Mouse (Mus musculus) kidney, postnatal 4 days (tissue): Measurements from ENCODE around the gene Rabl6.
A peak's percentile ranks its signal among the peaks of the same experiment; 100 is the strongest.
"Not testable (repeated sequence)": the region's sequence is repeated elsewhere in the genome, so short reads cannot be mapped to it uniquely, and the experiment has no call there.

Experiments used
- DNase-seq, 2 experiments: peaks; one replicate each; pipeline ENCODE4 v3.0.0; 2021; ENCODE audit warnings: mixed read lengths in 2 of 2

The Rabl6 gene

DNA sequence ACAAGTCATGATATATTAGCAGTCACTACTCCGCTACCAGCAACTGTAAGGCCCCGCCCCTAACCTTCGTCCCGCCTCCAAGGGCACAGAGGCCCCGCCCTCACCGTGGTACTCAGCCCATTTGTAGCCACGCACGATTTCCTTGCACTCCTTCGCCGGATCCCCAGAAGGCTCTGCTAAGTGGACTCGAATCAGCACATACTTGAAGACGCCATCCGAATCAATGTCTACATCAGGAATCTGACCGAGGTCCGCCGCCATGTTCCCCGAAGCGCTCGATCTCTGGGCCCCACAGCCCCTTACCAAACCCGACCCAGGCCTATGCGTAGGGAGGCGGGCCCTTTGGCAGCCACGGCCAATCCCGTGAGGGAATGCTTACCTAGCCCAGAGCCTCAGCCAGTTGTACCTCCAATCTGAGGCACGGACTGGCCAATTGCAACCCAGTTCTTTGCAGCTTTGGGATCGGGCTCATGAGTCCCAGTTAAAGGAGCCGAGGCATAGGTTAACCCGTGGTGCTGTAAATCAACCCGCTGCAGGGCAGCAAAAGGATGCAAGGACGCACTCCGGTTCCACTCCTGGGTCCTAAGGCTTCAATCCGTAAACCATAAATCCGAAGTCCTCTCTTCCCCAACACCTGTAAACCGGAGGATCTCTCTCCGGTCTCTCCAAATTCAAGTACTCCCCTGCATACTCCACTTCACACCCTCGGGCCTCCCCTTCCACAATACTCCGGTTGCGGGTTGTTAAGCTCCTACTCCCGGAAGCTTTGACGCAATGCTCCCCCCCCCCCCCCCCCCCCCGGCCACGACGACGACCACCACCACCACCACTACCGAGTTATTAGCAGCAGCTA, 33.5 kb downstream of the Rabl6 start, which contains the start of the genes Mamdc4 and Phpt1:
Mamdc4 (minus strand) TSS at position 267 of the 853 bp plus-strand sequence.
Phpt1 (minus strand) TSS at position 646 of the 853 bp plus-strand sequence.
- peak; percentile 97 for DNase-seq

GRCm38 (mm10) chr2:25574136-25574535, 34.2 kb downstream of the Rabl6 start:
- DNase-seq = no peak

DNA sequence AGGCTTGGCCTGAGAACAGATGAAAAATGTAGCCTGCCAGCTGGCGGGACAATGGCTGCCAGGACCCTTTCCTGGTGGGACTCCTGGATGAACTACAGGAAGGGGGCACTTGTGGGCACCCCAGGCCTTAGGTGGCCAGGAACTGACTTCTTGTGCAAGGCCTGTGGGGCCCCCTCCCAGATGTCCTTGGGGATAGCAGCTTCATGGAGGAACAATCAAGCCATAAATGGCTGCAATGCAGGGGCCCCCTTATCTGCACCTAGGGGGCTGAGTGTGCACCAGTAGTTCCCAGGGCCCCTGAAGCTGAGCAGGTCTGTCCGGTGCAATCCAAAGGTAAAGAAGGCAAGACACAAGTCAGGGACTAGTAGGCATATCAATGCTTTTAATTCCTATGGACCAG, 35.3 kb downstream of the Rabl6 start:
- DNase-seq = no peak

DNA sequence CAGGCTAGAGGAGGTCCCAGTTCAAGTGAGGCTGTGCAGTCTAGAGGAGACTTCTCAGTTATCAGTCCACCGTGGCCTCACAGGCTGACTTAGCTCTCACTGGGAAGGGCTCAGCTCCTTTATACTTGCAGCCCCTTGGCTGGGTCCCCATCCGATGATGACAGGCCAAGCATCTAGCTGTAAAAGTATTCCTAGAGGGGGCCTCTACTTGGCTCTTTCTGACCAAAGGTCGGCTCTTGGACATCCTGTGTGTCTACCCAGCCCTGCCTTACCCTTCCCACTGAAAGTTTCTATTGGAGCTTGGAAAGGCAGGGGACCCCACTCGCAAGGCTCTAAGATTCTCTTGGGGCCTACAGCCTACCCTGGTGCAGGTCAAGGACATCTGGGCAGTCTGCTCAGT, 37.1 kb downstream of the Rabl6 start:
- DNase-seq = no peak

DNA sequence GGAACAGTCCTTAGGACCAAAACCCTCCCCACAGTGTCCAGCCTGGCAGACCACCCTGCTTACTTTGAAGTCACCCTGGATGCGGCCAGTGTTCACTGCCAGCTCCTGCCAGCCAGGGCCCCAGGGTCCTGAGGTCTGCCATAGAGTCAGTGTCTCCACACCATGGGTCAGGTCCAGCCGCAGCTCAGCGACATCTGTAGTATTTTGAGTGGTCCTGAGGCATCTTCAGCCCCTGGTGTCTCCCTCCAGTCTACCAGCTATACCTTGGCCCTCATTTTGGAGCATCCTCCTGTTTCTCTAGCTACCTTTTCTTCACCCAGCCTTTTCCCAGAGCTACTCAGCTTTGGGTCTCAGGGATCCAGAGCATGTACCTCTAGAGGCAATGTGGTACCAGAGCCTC, 39.0 kb downstream of the Rabl6 start:
- no peak for DNase-seq

DNA sequence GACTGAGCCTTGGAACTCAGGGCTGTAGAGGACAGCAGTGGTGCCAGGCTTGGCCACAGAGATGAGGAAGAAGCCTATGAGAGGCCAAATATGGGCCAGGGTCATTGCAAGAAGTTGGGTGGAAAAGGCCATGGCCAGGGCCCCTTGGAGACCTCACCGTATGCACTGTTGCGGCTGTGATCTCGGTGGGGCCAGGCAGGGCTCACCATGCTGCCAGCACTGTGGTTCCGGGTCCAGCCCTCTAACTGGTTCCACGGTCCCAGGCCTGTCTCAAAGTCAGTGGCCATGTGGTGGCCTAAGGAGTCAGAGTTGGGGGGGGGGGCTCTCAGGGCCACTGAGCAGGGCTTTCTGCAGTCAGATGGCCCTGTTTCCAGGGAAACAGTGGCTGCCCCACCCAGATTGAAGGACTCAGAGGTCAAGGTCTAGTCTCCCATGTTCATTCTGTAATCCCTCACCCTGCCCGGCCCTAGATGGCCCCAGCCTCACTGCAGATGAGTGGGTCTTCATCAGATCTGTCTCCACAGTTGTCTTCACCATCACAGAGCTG, 39.8 kb downstream of the Rabl6 start:
- no peak for DNase-seq

- peak; percentile 42 to 58 for DNase-seq
These were observed 41.8 kb downstream of the Rabl6 start for GRCm38 (mm10) chr2:25566558-25566957.

- DNase-seq = no peak
These were observed 42.6 kb downstream of the Rabl6 start for GRCm38 (mm10) chr2:25565741-25566140.

GRCm38 (mm10) chr2:25561946-25562345, 46.4 kb downstream of the Rabl6 start:
- no peak for DNase-seq

DNA sequence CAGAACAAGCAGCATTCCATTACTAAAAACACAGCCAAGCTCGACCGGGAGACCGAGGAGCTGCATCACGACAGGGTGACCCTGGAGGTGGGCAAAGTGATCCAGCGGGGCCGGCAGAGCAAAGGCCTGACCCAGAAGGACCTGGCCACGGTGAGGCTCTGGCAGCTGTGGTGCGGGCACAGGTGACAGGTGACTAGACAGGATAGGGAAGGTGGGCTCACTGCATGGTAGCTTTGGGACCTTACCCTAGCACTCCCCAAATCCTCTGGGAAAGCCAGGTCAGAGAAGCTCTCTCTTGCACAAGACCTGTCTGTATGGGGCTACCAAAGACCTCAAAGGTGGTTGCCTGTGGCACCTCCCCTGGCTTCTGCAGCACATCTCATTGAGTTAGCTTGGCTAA, 47.8 kb downstream of the Rabl6 start:
- DNase-seq = no peak

DNA sequence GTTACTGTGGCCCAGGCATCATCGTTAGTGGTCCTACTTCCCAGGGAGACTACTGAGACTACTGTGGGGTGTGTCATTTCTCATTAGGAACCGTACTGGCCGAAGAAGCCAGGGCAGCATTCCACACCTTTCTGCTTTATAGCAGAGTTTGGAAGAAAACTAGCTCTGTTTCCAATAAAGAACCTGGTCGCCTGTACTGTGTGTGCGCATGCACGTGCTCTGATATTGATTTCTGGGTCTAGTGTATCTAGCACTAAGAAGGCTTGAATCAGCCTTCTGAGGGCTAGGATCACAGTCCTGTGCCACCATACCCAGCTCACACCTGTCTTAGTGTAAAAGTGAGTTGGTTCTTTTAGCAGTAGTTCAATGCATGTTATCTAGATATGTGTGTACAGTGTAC, 49.5 kb downstream of the Rabl6 start:
- no peak for DNase-seq

DNA sequence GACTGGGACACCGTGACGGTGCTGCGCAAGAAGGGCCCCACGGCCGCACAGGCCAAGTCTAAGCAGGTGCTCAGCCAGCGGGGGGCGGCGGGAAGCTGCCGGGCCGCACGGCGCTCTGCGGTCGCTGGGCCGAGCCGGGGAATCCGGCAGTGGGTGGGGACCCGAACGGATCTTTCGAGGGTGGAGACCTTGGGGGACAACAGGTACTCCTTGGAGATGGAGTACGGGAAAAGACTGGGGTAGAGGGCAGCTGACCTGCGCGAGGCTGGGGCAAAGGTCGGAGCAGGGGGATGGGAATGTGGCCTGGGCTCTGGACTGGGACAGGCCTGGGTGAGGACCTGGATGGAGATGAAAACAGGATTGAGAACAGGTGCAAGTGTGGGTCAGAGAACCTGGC, 50.4 kb downstream of the Rabl6 start:
- DNase-seq = peak in 1 of 2 experiments; percentile 70

- DNase-seq = peak; percentile 95 to 97
These were observed 50.9 kb downstream of the Rabl6 start, which contains the start of gene Edf1 for GRCm38 (mm10) chr2:25557221-25557963. Gene Edf1 (plus strand): TSS chr2:25557847.

DNA sequence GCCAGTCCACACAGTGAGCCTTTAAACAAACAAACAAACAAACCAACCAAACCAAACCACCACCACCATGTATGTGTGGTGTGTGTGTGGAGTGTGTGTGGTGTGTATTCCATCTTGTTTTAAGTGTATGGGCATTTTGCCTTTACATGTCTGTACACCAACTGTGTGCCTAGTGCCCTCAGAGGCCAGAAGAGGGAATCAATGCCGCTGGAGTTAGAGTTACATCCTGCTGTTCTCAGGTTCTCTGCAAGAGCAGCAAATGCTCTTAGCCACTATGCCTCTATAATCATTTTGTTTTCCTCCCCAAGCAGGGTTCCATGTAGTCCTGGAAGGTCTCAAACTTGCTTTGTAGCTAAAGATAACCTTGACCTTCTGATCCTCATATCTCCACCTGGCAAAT, 52.0 kb downstream of the Rabl6 start:
- DNase-seq = no peak

- DNase-seq = not testable (repeated sequence)
These were observed 52.8 kb downstream of the Rabl6 start for GRCm38 (mm10) chr2:25555479-25555878.

GRCm38 (mm10) chr2:25553171-25553786, 55.0 kb downstream of the Rabl6 start:
- not testable (repeated sequence) for DNase-seq

DNA sequence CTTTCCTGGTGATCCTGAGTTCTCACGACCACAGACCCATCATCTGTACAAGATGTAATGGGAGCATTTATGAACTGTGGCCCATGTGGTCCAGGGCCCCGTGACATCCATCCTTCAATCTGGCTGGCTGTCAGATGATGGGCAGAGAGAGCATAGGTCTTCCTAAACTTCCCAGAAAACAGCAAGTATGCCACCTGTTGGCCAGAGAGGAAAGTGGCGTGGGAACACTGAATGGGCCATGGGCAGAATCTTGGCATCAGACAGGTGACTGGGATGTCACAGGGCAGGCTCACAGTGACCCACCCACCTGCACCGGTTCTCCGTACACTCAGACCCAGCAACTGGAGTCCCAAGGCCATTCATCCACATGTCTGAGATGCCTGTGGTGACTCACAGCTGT, 57.1 kb downstream of the Rabl6 start:
- peak; percentile 65 to 74 for DNase-seq

DNA sequence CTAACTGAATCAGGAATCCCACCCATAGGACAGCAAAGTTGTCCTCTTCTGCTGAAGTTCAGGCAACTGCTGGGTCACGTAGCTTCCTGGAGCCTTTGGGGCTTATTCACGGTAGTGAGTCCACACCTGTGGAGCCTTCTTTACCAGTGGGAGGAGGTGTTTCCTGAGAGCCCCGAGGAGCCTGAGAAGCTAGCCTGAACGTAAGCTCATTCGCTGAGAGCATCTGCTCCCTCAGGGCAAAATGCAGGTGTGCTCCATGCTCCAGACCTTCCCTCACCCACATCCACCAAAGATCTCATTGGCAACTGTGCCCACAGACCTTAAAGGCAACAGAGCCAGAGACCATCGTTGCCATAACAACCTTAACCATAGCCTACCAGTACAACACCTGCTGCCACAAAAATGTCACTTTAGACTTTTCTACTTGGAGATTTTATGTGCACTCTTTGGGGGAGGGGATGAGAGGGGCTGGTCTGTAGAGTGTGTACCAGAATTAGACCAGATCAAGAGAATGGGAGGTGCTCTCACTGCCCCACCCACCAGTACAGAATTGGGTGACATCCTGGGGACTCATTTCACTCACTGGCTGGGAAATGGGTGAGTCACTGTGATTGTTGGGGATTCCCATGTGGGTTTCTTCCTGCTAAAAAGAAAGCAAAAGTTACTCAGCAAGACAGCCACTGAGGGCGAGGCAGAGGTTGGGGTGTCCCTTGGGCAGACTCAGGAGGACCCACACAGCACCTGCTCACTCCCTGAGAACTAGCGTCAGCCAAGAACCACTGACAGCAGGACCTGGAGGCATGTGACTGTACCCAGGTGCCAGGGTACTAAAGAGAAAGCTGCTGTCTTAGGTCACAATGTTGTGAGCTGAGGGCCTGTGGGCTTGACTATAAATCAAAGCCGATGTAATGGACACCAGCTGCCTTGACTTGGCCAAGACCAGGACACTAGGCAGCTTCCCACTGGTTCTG, 59.0 kb downstream of the Rabl6 start:
- no peak for DNase-seq

GRCm38 (mm10) chr2:25546811-25547491, 61.4 kb downstream of the Rabl6 start, which contains the start of gene Traf2:
Gene Traf2 (minus strand): TSS chr2:25546940.
- DNase-seq = peak; percentile 99 to 100

GRCm38 (mm10) chr2:25545996-25546810, 62.1 kb downstream of the Rabl6 start:
- DNase-seq = no peak
